Mouse (Mus musculus) embryonic fibroblast, embryonic 13.5 days (primary cell): ENCODE measurements around the gene Fhad1.

Source experiments
- CTCF ChIP-seq: IDR thresholded peaks from 2 replicates; pipeline ENCODE4 v1.5.1; 2011; ENCODE audit warnings: mild to moderate bottlenecking, control low read depth, low read length, moderate library complexity, borderline replicate concordance; ENCODE audit not compliant: insufficient read depth
- POLR2A ChIP-seq: IDR thresholded peaks from 2 replicates; pipeline ENCODE4 v1.6.1; 2011; ENCODE audit warnings: low read depth, mild to moderate bottlenecking, control low read depth, low read length, moderate library complexity

DNA sequence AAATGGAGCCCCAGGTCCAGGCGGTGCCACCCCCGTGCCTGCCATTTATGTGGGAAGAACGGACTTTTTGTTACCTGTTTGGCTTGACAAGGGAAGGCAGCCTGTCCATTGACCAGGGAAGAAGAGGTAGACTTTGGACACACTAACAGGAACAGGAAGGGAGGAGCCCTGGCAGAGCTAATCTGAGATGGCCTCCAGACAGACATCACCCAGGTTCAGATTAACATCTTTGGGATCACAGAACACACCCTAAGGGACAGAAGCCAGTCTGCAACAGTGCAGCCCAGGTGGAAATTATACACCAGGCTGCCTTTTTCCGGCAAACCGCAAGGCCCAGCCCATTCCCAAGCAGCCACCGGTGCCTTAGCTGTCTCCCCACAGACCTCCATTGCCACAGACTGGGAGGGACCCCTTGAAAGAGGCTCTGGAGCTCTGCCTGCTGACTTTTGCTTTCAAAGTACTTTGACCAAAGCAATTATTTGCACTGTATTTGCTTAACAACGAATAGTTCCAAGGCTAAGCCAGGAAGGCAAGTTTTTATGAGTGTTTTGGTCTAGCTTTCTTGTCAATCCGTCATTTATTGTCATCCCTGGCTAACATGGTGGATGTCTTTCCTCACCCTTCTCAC, 121.6 kb downstream of the Fhad1 start:
- TF ChIP-seq CTCF (no peak), POLR2A (no peak)
